Mouse (Mus musculus): ENCODE data around the gene Sbf2. TPM values are rescaled to one million over a fixed set of nuclear protein-coding genes. Genes with fewer than 3 reads are reported as not detected.
"Not testable (repeated sequence)": the region's sequence is repeated elsewhere in the genome, so short reads cannot be mapped to it uniquely, and the experiment has no call there.

Gene Sbf2
- polyA plus RNA-seq, 1 experiment from 2014 or later = 31.6 TPM

GRCm38 (mm10) chr7:110645859-110646258 lies 31.1 kb upstream of the Sbf2 start:
- ATAC-seq (ENCODE audit: insufficient number of reproducible peaks, insufficient read depth, low FRiP score, low TSS enrichment, low read depth) = no peak
- Histone ChIP-seq H3K4me2 (no peak overlapping the region), H3K9me3 (no peaks in the 10 kb centered on the region), H3K36me3 (no peaks in the 10 kb centered on the region), H3K9ac (no peak overlapping the region), H3K4me3 (no peak overlapping the region), H3K27me3 (no peaks in the 10 kb centered on the region), H3K4me1 (no peaks in the 10 kb centered on the region; the same call in 1 of the 2 replicates), H3K27ac (no peak overlapping the region)
- WGBS = 78% methylated on average over 6 of the region's 6 CpGs

DNA sequence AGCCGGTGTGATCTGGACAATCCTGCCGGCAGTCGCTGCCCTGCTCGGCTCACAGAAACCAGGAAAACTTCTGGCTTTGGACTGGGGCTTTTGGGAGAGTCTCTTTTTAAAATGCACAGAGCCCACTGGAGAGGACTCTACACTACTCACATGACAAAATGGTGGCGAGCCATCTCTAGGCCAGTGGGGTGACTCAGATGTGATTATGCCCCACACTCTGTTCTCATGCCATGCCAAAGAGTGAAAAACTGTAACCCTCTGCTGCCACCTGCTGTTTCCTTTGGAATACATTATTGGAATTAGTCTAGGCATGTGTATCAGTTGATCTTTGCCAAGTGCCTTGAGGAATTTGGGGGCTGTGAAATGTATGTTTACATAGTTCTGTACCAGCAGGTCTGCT lies 30.6 kb upstream of the Sbf2 start:
- no peaks in the 10 kb centered on the region for H3K27me3 ChIP-seq
- H3K4me3 ChIP-seq = no peak overlapping the region
- no peaks in the 10 kb centered on the region for H3K36me3 ChIP-seq
- H3K4me1 ChIP-seq = no peaks in the 10 kb centered on the region; the same call in 1 of the 2 replicates
- no peaks in the 10 kb centered on the region for H3K9me3 ChIP-seq
- H3K27ac ChIP-seq = no peak overlapping the region
- 74% methylated on average over 5 of the region's 5 CpGs for WGBS
- no peak for ATAC-seq (ENCODE audit: insufficient number of reproducible peaks, insufficient read depth, low FRiP score, low TSS enrichment, low read depth)
- H3K9ac ChIP-seq = no peak overlapping the region
- no peak overlapping the region for H3K4me2 ChIP-seq

- not testable (repeated sequence) for H3K4me1 ChIP-seq; H3K27me3 ChIP-seq; H3K4me2 ChIP-seq; H3K27ac ChIP-seq; H3K9ac ChIP-seq; H3K4me3 ChIP-seq; H3K9me3 ChIP-seq; H3K36me3 ChIP-seq; ATAC-seq (ENCODE audit: insufficient number of reproducible peaks, insufficient read depth, low FRiP score, low TSS enrichment, low read depth)
- 94% methylated on average over 3 of the region's 3 CpGs for WGBS
These were observed 25.2 kb upstream of the Sbf2 start for GRCm38 (mm10) chr7:110639958-110640357.

DNA sequence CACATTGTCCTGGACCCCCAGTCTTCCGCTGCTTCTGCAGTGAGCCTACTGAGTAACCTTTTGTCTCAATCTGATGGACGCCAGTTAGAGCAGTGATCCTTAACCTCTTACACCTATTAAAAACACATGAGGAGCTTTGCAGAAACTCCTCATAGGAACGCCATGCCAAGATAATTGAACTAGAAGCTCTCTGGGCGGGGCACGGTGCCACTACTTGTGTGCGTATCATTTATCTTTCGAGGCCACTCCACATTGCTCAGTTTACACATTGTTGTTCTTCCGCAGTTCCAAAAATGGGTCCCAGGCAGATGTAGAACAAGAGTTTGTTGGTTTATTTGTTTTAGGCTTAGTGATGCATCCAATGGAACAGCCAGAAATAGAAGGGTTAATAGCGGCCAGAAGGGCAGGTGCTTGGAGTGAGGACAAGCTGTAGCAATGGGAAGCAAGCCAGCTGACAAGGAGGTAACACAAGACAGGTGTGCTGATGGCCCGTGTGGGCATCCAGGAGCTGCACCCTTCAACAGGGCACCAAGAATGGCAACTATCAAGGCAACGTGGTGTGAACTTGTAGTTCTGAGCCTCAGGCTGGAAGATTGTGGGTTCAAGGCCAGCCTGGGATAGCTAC lies 24.7 kb upstream of the Sbf2 start:
- Histone ChIP-seq H3K36me3 (no peaks in the 10 kb centered on the region), H3K4me2 (no peak overlapping the region), H3K9me3 (no peaks in the 10 kb centered on the region), H3K4me3 (no peak overlapping the region), H3K4me1 (peaks cover 9% of the 10 kb centered on the region), H3K9ac (no peak overlapping the region), H3K27me3 (no peaks in the 10 kb centered on the region), H3K27ac (no peak overlapping the region)
- ATAC-seq (ENCODE audit: insufficient number of reproducible peaks, insufficient read depth, low FRiP score, low TSS enrichment, low read depth) = no peak
- 70% methylated on average over 11 of the region's 11 CpGs for WGBS

DNA sequence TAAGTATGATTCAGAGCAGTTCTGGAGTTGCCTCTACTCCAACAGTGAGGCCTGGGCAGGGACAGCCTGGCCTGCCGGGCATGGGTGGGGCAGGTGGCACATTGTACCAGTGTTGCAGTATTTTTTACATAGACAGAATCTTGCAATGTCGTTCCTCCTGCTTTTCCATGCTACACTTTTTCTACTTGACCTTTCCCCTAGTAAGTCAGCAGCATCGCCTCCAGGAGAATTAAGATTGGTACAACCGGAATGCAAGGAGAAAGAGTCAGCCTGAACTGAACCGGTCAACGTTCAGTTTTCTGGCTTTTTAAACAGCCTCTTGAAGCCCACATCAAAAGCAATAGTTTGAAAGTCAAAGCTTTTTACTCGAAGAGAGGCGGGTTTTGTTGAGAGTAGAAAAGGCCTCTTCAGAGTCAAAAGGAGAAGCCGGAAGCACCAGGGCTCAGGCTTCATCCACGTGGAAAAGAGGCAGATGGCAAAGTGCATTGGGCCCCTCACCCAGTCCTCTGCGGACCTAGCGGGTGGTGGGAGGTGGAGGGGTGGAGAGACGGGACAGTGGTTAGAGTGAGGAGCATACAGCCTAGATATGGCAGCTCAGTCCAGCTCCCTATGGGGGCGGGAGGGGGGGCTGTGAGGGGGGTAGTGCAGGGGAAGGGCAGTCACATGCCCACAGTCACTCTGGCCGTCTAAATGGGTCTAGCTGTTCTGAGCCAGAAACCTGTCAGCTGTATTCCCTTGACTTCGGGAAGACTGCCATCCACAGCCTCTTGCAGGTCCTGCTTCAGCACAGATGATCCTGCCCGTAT lies 23.8 kb upstream of the Sbf2 start:
- 40% methylated on average over 17 of the region's 17 CpGs for WGBS
- no peak overlapping the region for H3K4me2 ChIP-seq
- H3K9me3 ChIP-seq = no peaks in the 10 kb centered on the region
- no peaks in the 10 kb centered on the region for H3K27me3 ChIP-seq
- no peak overlapping the region for H3K9ac ChIP-seq
- H3K4me1 ChIP-seq = peaks cover 9% of the 10 kb centered on the region
- no peak overlapping the region for H3K4me3 ChIP-seq
- no peaks in the 10 kb centered on the region for H3K36me3 ChIP-seq
- H3K27ac ChIP-seq = no peak overlapping the region
- ATAC-seq (ENCODE audit: insufficient number of reproducible peaks, insufficient read depth, low FRiP score, low TSS enrichment, low read depth) = no peak

DNA sequence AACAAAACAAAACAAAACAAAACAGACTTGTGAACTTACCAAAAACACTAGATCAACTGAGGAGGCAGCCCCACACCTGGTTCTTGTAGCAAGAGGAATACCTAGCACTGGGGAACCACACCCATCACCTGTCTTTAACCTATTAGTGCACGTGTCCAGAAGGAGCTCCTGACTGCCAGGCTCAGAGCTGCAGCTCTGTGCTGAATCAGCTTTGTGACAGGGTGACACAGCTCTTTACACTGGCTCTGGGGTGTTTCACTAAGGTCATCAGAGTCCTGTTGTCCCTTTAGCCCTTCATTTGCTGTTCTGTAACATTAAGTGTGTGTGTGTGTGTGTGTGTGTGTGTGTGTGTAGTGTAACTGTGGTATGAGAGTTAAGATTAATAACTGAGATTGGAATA lies 21.8 kb upstream of the Sbf2 start:
- 39% methylated on average over 1 of the region's 1 CpGs for WGBS
- Histone ChIP-seq H3K27ac (no peak overlapping the region), H3K4me1 (peaks cover 9% of the 10 kb centered on the region), H3K36me3 (no peaks in the 10 kb centered on the region), H3K4me2 (no peak overlapping the region), H3K9me3 (no peaks in the 10 kb centered on the region), H3K4me3 (no peak overlapping the region), H3K27me3 (peaks cover 8% of the 10 kb centered on the region), H3K9ac (no peak overlapping the region)
- no peak for ATAC-seq (ENCODE audit: insufficient number of reproducible peaks, insufficient read depth, low FRiP score, low TSS enrichment, low read depth)

GRCm38 (mm10) chr7:110635929-110636328 lies 21.2 kb upstream of the Sbf2 start:
- Histone ChIP-seq H3K27ac (no peak overlapping the region), H3K4me1 (peaks cover 10% of the 10 kb centered on the region), H3K4me2 (no peak overlapping the region), H3K9me3 (no peaks in the 10 kb centered on the region), H3K27me3 (peaks cover 14% of the 10 kb centered on the region), H3K4me3 (no peak overlapping the region), H3K9ac (no peak overlapping the region), H3K36me3 (no peaks in the 10 kb centered on the region)
- ATAC-seq (ENCODE audit: insufficient number of reproducible peaks, insufficient read depth, low FRiP score, low TSS enrichment, low read depth) = no peak
- 71% methylated on average over 3 of the region's 3 CpGs for WGBS

DNA sequence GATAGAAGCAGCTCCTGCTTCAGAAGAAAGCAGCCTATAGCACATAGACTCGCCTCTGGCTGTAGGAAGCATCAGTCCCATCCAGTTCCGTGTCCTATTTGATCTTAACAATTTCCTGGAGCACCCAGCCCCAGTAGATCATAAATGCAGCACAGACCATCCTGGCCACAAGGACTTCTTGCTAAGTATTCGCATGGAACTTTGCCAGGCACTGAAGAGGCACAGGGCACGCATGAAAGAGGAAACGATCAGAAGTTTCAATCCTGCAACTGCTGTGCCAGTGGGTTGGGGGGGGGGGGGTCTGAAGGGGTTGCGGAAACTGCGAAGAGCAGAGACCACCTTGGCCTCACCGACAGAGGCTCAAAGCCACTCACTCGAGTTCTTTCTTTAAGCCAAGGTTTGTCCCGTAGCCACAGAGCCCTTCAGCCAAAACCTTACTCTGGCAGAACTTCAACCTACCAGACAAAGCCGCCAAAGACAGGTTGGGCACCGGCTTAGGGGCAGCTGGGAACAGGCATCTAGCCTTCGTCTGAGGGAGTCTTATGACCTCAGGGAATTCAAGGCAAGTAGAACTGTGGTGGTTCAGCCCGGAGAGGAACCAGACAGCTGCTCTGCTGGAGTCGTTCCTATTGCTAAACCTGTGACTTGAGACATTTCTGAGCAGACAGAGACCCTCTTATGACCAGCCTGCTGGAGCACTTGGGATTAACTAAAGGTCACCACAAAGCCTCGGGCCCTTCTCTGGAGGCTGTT lies 16.6 kb upstream of the Sbf2 start:
- 64% methylated on average over 16 of the region's 16 CpGs for WGBS
- Histone ChIP-seq H3K27me3 (peaks cover 59% of the 10 kb centered on the region), H3K9ac (no peak overlapping the region)

GRCm38 (mm10) chr7:110629892-110630666 lies 15.4 kb upstream of the Sbf2 start:
- Histone ChIP-seq H3K36me3 (no peaks in the 10 kb centered on the region), H3K9me3 (no peaks in the 10 kb centered on the region), H3K4me2 (peak overlapping the region; percentile 87), H3K4me3 (peak overlapping the region; percentile 51), H3K4me1 (peaks cover 52% of the 10 kb centered on the region), H3K27me3 (peaks cover 72% of the 10 kb centered on the region), H3K9ac (peak overlapping the region; percentile 69), H3K27ac (no peak overlapping the region)
- ATAC-seq (ENCODE audit: insufficient number of reproducible peaks, insufficient read depth, low FRiP score, low TSS enrichment, low read depth) = peak; percentile 75; the same call in 1 of the 2 replicates
- 1% methylated on average over 34 of the region's 36 CpGs for WGBS

More for the DNA sequence above, 16.6 kb upstream of the Sbf2 start:
- ATAC-seq (ENCODE audit: insufficient number of reproducible peaks, insufficient read depth, low FRiP score, low TSS enrichment, low read depth) = no peak
- Histone ChIP-seq H3K9me3 (no peaks in the 10 kb centered on the region), H3K4me2 (peak overlapping the region; percentile 87; the same call in 1 of the 2 replicates), H3K27ac (no peak overlapping the region), H3K36me3 (no peaks in the 10 kb centered on the region), H3K4me1 (peaks cover 44% of the 10 kb centered on the region), H3K4me3 (no peak overlapping the region)

DNA sequence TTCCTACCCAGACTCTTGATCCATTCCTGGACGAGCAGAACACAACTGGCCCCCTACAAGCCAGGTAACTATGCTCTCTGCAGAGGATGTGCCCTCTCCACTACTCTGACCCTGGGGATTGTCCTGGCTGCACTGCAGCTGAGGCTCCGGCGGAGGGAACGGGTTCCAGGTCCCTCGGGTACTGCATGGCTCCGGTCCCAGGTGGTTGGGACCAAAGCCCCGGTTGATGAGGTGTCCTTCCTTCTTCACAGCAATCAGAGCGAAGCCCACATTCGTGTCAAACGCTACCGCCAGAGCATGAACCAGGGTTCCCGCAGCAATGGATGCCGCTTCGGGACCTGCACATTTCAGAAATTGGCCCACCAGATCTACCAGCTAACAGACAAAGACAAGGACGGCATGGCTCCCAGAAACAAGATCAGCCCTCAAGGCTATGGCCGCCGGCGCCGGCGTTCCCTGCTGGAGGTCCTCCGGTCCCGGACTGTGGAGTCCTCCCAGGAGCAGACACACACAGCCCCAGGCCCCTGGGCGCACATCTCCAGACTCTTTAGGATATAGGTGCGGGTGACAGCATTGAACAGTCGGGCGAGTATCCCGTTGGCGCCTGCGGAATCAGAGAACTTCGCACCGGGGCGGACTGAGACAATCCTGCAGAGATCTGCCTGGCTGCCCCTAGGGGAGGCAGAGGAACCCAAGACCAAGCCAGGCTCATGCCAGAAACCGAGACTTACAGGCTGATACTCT lies 14.1 kb upstream of the Sbf2 start:
- H3K4me1 ChIP-seq = peaks cover 52% of the 10 kb centered on the region
- H3K36me3 ChIP-seq = no peaks in the 10 kb centered on the region
- peak overlapping the region; percentile 64 for H3K9ac ChIP-seq
- H3K27me3 ChIP-seq = peaks cover 84% of the 10 kb centered on the region
- peak overlapping the region; percentile 87 for H3K4me2 ChIP-seq
- H3K4me3 ChIP-seq = peak overlapping the region; percentile 45
- H3K9me3 ChIP-seq = no peaks in the 10 kb centered on the region
- WGBS = under 1% methylated on average over 33 of the region's 33 CpGs
- no peak for ATAC-seq (ENCODE audit: insufficient number of reproducible peaks, insufficient read depth, low FRiP score, low TSS enrichment, low read depth)
- no peak overlapping the region for H3K27ac ChIP-seq

DNA sequence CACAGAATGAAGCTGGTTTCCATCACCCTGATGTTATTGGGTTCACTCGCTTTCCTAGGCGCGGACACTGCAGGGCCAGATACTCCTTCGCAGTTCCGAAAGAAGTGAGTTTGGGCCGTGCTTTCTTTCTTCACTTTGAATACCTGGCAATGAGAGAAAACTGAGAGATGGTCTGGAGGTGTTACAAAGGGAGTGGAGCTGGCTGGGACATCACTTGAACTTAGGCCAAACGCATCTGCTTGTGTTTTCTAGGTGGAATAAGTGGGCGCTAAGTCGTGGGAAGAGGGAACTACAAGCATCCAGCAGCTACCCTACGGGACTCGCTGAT lies 13.5 kb upstream of the Sbf2 start:
- ATAC-seq (ENCODE audit: insufficient number of reproducible peaks, insufficient read depth, low FRiP score, low TSS enrichment, low read depth) = no peak
- peaks cover 85% of the 10 kb centered on the region for H3K27me3 ChIP-seq
- H3K4me3 ChIP-seq = peak overlapping the region; percentile 45
- peak overlapping the region; percentile 64 for H3K9ac ChIP-seq
- no peaks in the 10 kb centered on the region for H3K36me3 ChIP-seq
- H3K27ac ChIP-seq = no peak overlapping the region
- WGBS = 1% methylated on average over 11 of the region's 11 CpGs
- H3K4me1 ChIP-seq = peaks cover 52% of the 10 kb centered on the region
- H3K4me2 ChIP-seq = peak overlapping the region; percentile 87
- H3K9me3 ChIP-seq = no peaks in the 10 kb centered on the region

Data from embryonic facial prominence, embryonic 13.5 days (tissue).